Mouse (Mus musculus) hindbrain, embryonic 12.5 days (tissue): Measurements from ENCODE around the gene Phospho1. TPM values are rescaled to one million over a fixed set of nuclear protein-coding genes. Genes with fewer than 3 reads are reported as not detected.

Source experiments
- ATAC-seq: fragments of 200-750 bp; cut with Nextera tagmentation; 2 replicates; pipeline ENCODE4 v1.8.0; 2017; ENCODE audit warnings: moderate TSS enrichment; ENCODE audit not compliant: low FRiP score
- H3K27ac ChIP-seq: fragments of 300-500 bp; sonication (generic); 2 replicates; pipeline ENCODE4 v1.5.1; 2016; ENCODE audit warnings: mild to moderate bottlenecking
- H3K27me3 ChIP-seq: fragments of 300-500 bp; sonication (generic); 2 replicates; pipeline ENCODE4 v1.6.1; 2016; ENCODE audit warnings: mild to moderate bottlenecking
- H3K36me3 ChIP-seq: fragments of 300-500 bp; sonication (generic); 2 replicates; pipeline ENCODE4 v1.6.1; 2016; ENCODE audit warnings: mild to moderate bottlenecking
- H3K4me1 ChIP-seq: fragments of 300-500 bp; sonication (generic); 2 replicates; pipeline ENCODE4 v1.6.1; 2016
- H3K4me2 ChIP-seq: fragments of 300-500 bp; sonication (generic); replicated peaks from 2 replicates; pipeline ENCODE4 v1.6.1; 2016; ENCODE audit warnings: mild to moderate bottlenecking
- H3K4me3 ChIP-seq: fragments of 300-500 bp; sonication (generic); 2 replicates; pipeline ENCODE4 v1.5.1; 2016; ENCODE audit warnings: mild to moderate bottlenecking
- H3K9ac ChIP-seq: fragments of 300-500 bp; sonication (generic); 2 replicates; pipeline ENCODE4 v1.6.1; 2016; ENCODE audit warnings: mild to moderate bottlenecking, moderate library complexity
- H3K9me3 ChIP-seq: fragments of 300-500 bp; sonication (generic); replicated peaks from 2 replicates; pipeline ENCODE4 v1.6.1; 2016; ENCODE audit warnings: mild to moderate bottlenecking
- WGBS: fragments of 180-500 bp; shearing (Covaris S2); methylation state at CpG from one replicate; pipeline ENCODE4 v1.1.7; 2016; 5-methylcytosine and 5-hydroxymethylcytosine counted together
- polyA plus RNA-seq: library from polyadenylated mRNA; unstranded; fragments of >200 nt; fragmentation: Nextera tagmentation; extraction: Ambion mirVana; gene quantifications from 2 replicates; pipeline ENCODE4 v1.2.1, GENCODE M21; 2016

Phospho1 gene
- 0.43 TPM in 1 of 2 replicates, not detected in the other for polyA plus RNA-seq

- peak; percentile 96 for ATAC-seq
- peak within 1 kb of the TSS; percentile 88 for H3K4me2 ChIP-seq
- no peaks in the 10 kb centered on the region for H3K9me3 ChIP-seq
- H3K27me3 ChIP-seq, result peaks cover 61% of the 10 kb centered on the region
- peak within 1 kb of the TSS; percentile 72 for H3K4me3 ChIP-seq
- H3K27ac ChIP-seq, result no peak within 1 kb of the TSS
- peaks cover 5% of the 10 kb centered on the region for H3K4me1 ChIP-seq
- H3K9ac ChIP-seq, result peak within 1 kb of the TSS; percentile 75
- no peaks in the 10 kb centered on the region for H3K36me3 ChIP-seq
- WGBS, result under 1% methylated on average over 75 of the region's 78 CpGs
These were observed at the start of gene Phospho1 for GRCm38 (mm10) chr11:95824071-95824876. Gene Phospho1 (plus strand): TSS chr11:95824499.

GRCm38 (mm10) chr11:95777323-95778297, 46.7 kb upstream of the Phospho1 start:
- no peak for ATAC-seq
- Histone ChIP-seq H3K9ac (no peak overlapping the region), H3K4me3 (no peak overlapping the region), H3K27me3 (no peaks in the 10 kb centered on the region), H3K36me3 (no peaks in the 10 kb centered on the region; the same call in 1 of the 2 replicates), H3K27ac (no peak overlapping the region), H3K4me1 (no peaks in the 10 kb centered on the region), H3K4me2 (no peak overlapping the region), H3K9me3 (no peaks in the 10 kb centered on the region)
- 85% methylated on average over 17 of the region's 17 CpGs for WGBS

GRCm38 (mm10) chr11:95778831-95779251, 45.5 kb upstream of the Phospho1 start:
- no peak overlapping the region for H3K9ac ChIP-seq
- H3K4me1 ChIP-seq, result no peaks in the 10 kb centered on the region
- H3K4me3 ChIP-seq, result no peak overlapping the region
- H3K4me2 ChIP-seq, result no peak overlapping the region
- no peak overlapping the region for H3K27ac ChIP-seq
- no peak for ATAC-seq
- no peaks in the 10 kb centered on the region; the same call in 1 of the 2 replicates for H3K36me3 ChIP-seq
- WGBS, result 78% methylated on average over 4 of the region's 4 CpGs
- H3K9me3 ChIP-seq, result no peaks in the 10 kb centered on the region
- no peaks in the 10 kb centered on the region for H3K27me3 ChIP-seq

GRCm38 (mm10) chr11:95779366-95779765, 44.9 kb upstream of the Phospho1 start:
- H3K4me2 ChIP-seq, result no peak overlapping the region
- no peaks in the 10 kb centered on the region for H3K9me3 ChIP-seq
- no peaks in the 10 kb centered on the region for H3K4me1 ChIP-seq
- no peaks in the 10 kb centered on the region; the same call in 1 of the 2 replicates for H3K36me3 ChIP-seq
- H3K4me3 ChIP-seq, result no peak overlapping the region
- no peaks in the 10 kb centered on the region for H3K27me3 ChIP-seq
- WGBS, result 88% methylated on average over 4 of the region's 4 CpGs
- no peak for ATAC-seq
- no peak overlapping the region for H3K9ac ChIP-seq
- no peak overlapping the region for H3K27ac ChIP-seq

- Histone ChIP-seq H3K9me3 (no peaks in the 10 kb centered on the region), H3K4me2 (no peak overlapping the region), H3K4me3 (no peak overlapping the region), H3K9ac (no peak overlapping the region), H3K4me1 (no peaks in the 10 kb centered on the region), H3K27me3 (no peaks in the 10 kb centered on the region), H3K27ac (no peak overlapping the region), H3K36me3 (no peaks in the 10 kb centered on the region; the same call in 1 of the 2 replicates)
- WGBS, result 96% methylated on average over 8 of the region's 8 CpGs
- ATAC-seq, result no peak
These were observed 43.8 kb upstream of the Phospho1 start for GRCm38 (mm10) chr11:95780480-95780879.

GRCm38 (mm10) chr11:95781557-95781956, 42.7 kb upstream of the Phospho1 start:
- 83% methylated on average over 11 of the region's 11 CpGs for WGBS
- no peaks in the 10 kb centered on the region for H3K36me3 ChIP-seq
- no peaks in the 10 kb centered on the region for H3K27me3 ChIP-seq
- H3K4me3 ChIP-seq, result no peak overlapping the region
- no peaks in the 10 kb centered on the region for H3K9me3 ChIP-seq
- H3K4me2 ChIP-seq, result no peak overlapping the region
- no peaks in the 10 kb centered on the region for H3K4me1 ChIP-seq
- H3K27ac ChIP-seq, result no peak overlapping the region
- no peak overlapping the region for H3K9ac ChIP-seq
- no peak for ATAC-seq

- no peak overlapping the region for H3K27ac ChIP-seq
- no peaks in the 10 kb centered on the region for H3K27me3 ChIP-seq
- 80% methylated on average over 4 of the region's 4 CpGs for WGBS
- H3K4me3 ChIP-seq, result no peak overlapping the region
- H3K9me3 ChIP-seq, result no peaks in the 10 kb centered on the region
- ATAC-seq, result no peak
- H3K9ac ChIP-seq, result no peak overlapping the region
- H3K4me1 ChIP-seq, result no peaks in the 10 kb centered on the region
- no peak overlapping the region for H3K4me2 ChIP-seq
- no peaks in the 10 kb centered on the region for H3K36me3 ChIP-seq
These were observed 40.8 kb upstream of the Phospho1 start for GRCm38 (mm10) chr11:95783457-95783856.

GRCm38 (mm10) chr11:95783958-95784357, 40.3 kb upstream of the Phospho1 start:
- Histone ChIP-seq H3K4me3 (no peak overlapping the region), H3K4me2 (no peak overlapping the region), H3K9ac (no peak overlapping the region), H3K9me3 (no peaks in the 10 kb centered on the region), H3K36me3 (no peaks in the 10 kb centered on the region), H3K4me1 (no peaks in the 10 kb centered on the region), H3K27me3 (no peaks in the 10 kb centered on the region), H3K27ac (no peak overlapping the region)
- no peak for ATAC-seq
- 82% methylated on average over 9 of the region's 9 CpGs for WGBS

- Histone ChIP-seq H3K27me3 (no peaks in the 10 kb centered on the region), H3K4me1 (no peaks in the 10 kb centered on the region), H3K4me3 (no peak overlapping the region), H3K27ac (no peak overlapping the region), H3K9me3 (no peaks in the 10 kb centered on the region), H3K9ac (no peak overlapping the region), H3K36me3 (no peaks in the 10 kb centered on the region), H3K4me2 (no peak overlapping the region)
- no peak for ATAC-seq
- 93% methylated on average over 4 of the region's 4 CpGs for WGBS
These were observed 38.6 kb upstream of the Phospho1 start for GRCm38 (mm10) chr11:95785675-95786074.

- H3K4me1 ChIP-seq, result no peaks in the 10 kb centered on the region
- no peak overlapping the region for H3K9ac ChIP-seq
- no peak for ATAC-seq
- no peaks in the 10 kb centered on the region for H3K36me3 ChIP-seq
- H3K4me2 ChIP-seq, result no peak overlapping the region
- H3K27ac ChIP-seq, result no peak overlapping the region
- WGBS, result 89% methylated on average over 6 of the region's 6 CpGs
- no peaks in the 10 kb centered on the region for H3K27me3 ChIP-seq
- H3K4me3 ChIP-seq, result no peak overlapping the region
- H3K9me3 ChIP-seq, result no peaks in the 10 kb centered on the region
These were observed 37.8 kb upstream of the Phospho1 start for GRCm38 (mm10) chr11:95786511-95786910.

GRCm38 (mm10) chr11:95789451-95789891, 34.8 kb upstream of the Phospho1 start:
- no peak for ATAC-seq
- Histone ChIP-seq H3K4me1 (no peaks in the 10 kb centered on the region), H3K4me2 (no peak overlapping the region), H3K9me3 (no peaks in the 10 kb centered on the region), H3K9ac (no peak overlapping the region), H3K36me3 (no peaks in the 10 kb centered on the region), H3K27me3 (no peaks in the 10 kb centered on the region), H3K27ac (no peak overlapping the region), H3K4me3 (no peak overlapping the region)
- WGBS, result 91% methylated on average over 8 of the region's 8 CpGs

GRCm38 (mm10) chr11:95791787-95792186, 32.5 kb upstream of the Phospho1 start:
- ATAC-seq, result no peak
- Histone ChIP-seq H3K27me3 (peaks cover 14% of the 10 kb centered on the region), H3K9ac (no peak overlapping the region), H3K4me2 (no peak overlapping the region), H3K4me3 (no peak overlapping the region), H3K27ac (no peak overlapping the region), H3K9me3 (no peaks in the 10 kb centered on the region), H3K4me1 (peaks cover 7% of the 10 kb centered on the region), H3K36me3 (no peaks in the 10 kb centered on the region)
- WGBS, result 88% methylated on average over 13 of the region's 13 CpGs
